Mouse (Mus musculus) liver, postnatal 0 days (tissue): Measurements from ENCODE around the gene Ppp1r12a.

Experiments
- CTCF ChIP-seq: sonication (generic); IDR thresholded peaks from 2 replicates; pipeline ENCODE4 v1.5.1; 2016; ENCODE audit warnings: antibody characterized with exemption, low read depth
- EP300 ChIP-seq: IDR thresholded peaks from 2 replicates; pipeline ENCODE4 v1.6.1; 2016; ENCODE audit warnings: antibody characterized with exemption, low read depth, mild to moderate bottlenecking

- TF ChIP-seq CTCF, result no peak
- TF ChIP-seq EP300, result no peak
Observed at GRCm38 (mm10) chr10:108163451-108163850, 1.5 kb downstream of the Ppp1r12a start.
